Mouse (Mus musculus) liver, postnatal 0 days (tissue): ENCODE measurements around the gene Tbc1d10a. TPM values are rescaled to one million over a fixed set of nuclear protein-coding genes. Genes with fewer than 3 reads are reported as not detected.
A peak's percentile ranks its signal among the peaks of the same experiment; 100 is the strongest.
"Not testable (repeated sequence)": the region's sequence is repeated elsewhere in the genome, so short reads cannot be mapped to it uniquely, and the experiment has no call there.

Experiments used
- ATAC-seq: fragments of 200-750 bp; cut with Nextera tagmentation; 2 replicates; pipeline ENCODE4 v1.8.0; 2017; ENCODE audit warnings: mild to moderate bottlenecking, moderate library complexity
- DNase-seq: peaks from one replicate; pipeline ENCODE4 v3.0.0-alpha.2; 2016
- H3K27ac ChIP-seq: fragments of 300-500 bp; sonication (generic); 2 replicates; pipeline ENCODE4 v1.5.1; 2014; ENCODE audit warnings: antibody characterized with exemption, moderate library complexity, mild to moderate bottlenecking, low read depth
- H3K27me3 ChIP-seq: fragments of 300-500 bp; sonication (generic); 2 replicates; pipeline ENCODE4 v1.6.1; 2014; ENCODE audit warnings: low read length, control low read depth, mixed read lengths; ENCODE audit not compliant: insufficient read depth
- H3K36me3 ChIP-seq: fragments of 300-500 bp; sonication (generic); replicated peaks from 2 replicates; pipeline ENCODE4 v1.6.1; 2014; ENCODE audit warnings: mild to moderate bottlenecking, control low read depth, low read length, moderate library complexity, mixed read lengths; ENCODE audit not compliant: insufficient read depth
- H3K4me1 ChIP-seq: fragments of 300-500 bp; sonication (generic); 2 replicates; pipeline ENCODE4 v1.6.1; 2014; ENCODE audit warnings: antibody characterized with exemption, mild to moderate bottlenecking, control low read depth; ENCODE audit not compliant: insufficient read depth
- H3K4me2 ChIP-seq: fragments of 300-500 bp; sonication (generic); 2 replicates; pipeline ENCODE4 v1.6.1; 2014; ENCODE audit warnings: low read depth, mild to moderate bottlenecking, low read length, moderate library complexity, mixed read lengths
- H3K4me3 ChIP-seq: fragments of 300-500 bp; sonication (generic); 2 replicates; pipeline ENCODE4 v1.5.1; 2014; ENCODE audit warnings: low read depth, low read length
- H3K9ac ChIP-seq: fragments of 300-500 bp; sonication (generic); replicated peaks from 2 replicates; pipeline ENCODE4 v1.6.1; 2014; ENCODE audit warnings: mild to moderate bottlenecking, moderate library complexity
- H3K9me3 ChIP-seq: fragments of 300-500 bp; sonication (generic); 2 replicates; pipeline ENCODE4 v1.6.1; 2016; ENCODE audit warnings: mild to moderate bottlenecking, control low read depth, low read length, mixed read lengths
- CTCF ChIP-seq: sonication (generic); IDR thresholded peaks from 2 replicates; pipeline ENCODE4 v1.5.1; 2016; ENCODE audit warnings: antibody characterized with exemption, low read depth
- EP300 ChIP-seq: IDR thresholded peaks from 2 replicates; pipeline ENCODE4 v1.6.1; 2016; ENCODE audit warnings: antibody characterized with exemption, low read depth, mild to moderate bottlenecking
- WGBS: fragments of 180-500 bp; shearing (Covaris S2); extraction: QIAGEN DNeasy Blood & Tissue Kit; methylation state at CpG from one replicate; pipeline ENCODE4 v1.1.7; 2014; ENCODE audit not compliant: insufficient replicate concordance; 5-methylcytosine and 5-hydroxymethylcytosine counted together
- polyA plus RNA-seq: library from polyadenylated mRNA; unstranded; fragments of >200 nt; fragmentation: Nextera tagmentation; extraction: Ambion mirVana; gene quantifications from 2 replicates; pipeline ENCODE4 v1.2.1, GENCODE M21; 2015

The Tbc1d10a gene
- polyA plus RNA-seq, 1 experiment from 2014 or later = 5.6 TPM

DNA sequence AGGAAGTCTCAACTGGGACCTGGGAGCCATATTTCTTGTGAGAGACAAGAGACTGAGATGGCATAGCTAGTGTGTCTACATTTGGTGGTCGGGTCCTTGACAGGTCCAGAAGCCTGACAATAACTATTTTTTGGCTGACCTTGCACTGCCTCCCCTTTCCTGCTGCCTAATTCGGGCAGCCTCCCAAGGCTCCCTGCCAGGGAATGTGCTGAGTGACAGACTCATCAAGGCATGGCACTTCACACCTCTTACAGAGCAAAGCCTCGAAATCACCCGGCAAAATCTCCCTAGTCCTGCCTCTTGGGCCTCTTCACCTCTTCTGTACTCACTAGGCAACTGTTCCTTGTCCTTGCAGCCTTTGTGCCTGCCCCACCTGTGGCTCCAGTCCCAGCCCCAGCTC, 8.9 kb upstream of the Tbc1d10a start:
- peaks cover 94% of the 10 kb centered on the region for H3K36me3 ChIP-seq
- no peak for ATAC-seq
- DNase-seq = no peak

DNA sequence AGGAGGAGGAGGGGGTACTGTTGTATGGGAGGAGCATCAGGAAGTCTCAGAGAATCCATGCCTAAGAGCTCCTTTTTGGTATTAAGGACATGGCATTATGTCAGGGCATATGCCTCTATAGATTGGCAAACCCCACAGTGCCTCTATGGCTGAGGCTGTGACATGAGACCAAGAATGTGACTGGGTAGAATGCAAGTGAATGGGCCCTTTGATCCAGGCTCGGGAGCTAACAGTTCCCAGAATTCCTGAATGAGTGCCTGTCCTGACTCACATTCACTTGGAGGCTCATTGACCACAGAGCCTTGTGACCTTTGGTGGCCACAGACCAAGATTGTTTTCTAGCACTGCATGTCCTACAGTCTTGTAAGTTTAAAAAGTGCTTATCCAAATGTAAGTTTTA, 4.5 kb upstream of the Tbc1d10a start:
- no peak for ATAC-seq
- H3K27ac ChIP-seq = no peak overlapping the region
- TF ChIP-seq EP300 (no peak), CTCF (no peak)
- H3K4me3 ChIP-seq = no peak overlapping the region
- peaks cover 56% of the 10 kb centered on the region for H3K36me3 ChIP-seq
- 50% methylated on average over 1 of the region's 1 CpGs for WGBS
- no peak overlapping the region for H3K9ac ChIP-seq
- no peaks in the 10 kb centered on the region for H3K27me3 ChIP-seq
- H3K9me3 ChIP-seq = no peaks in the 10 kb centered on the region
- no peak overlapping the region for H3K4me2 ChIP-seq
- H3K4me1 ChIP-seq = peaks cover 3% of the 10 kb centered on the region
- no peak for DNase-seq

More for the DNA sequence above, 8.9 kb upstream of the Tbc1d10a start:
- no peaks in the 10 kb centered on the region for H3K9me3 ChIP-seq
- H3K27me3 ChIP-seq = no peaks in the 10 kb centered on the region
- no peak overlapping the region for H3K27ac ChIP-seq
- H3K4me1 ChIP-seq = no peaks in the 10 kb centered on the region
- no peak overlapping the region for H3K4me3 ChIP-seq
- WGBS = 85% methylated on average over 4 of the region's 4 CpGs
- no peak overlapping the region for H3K4me2 ChIP-seq
- TF ChIP-seq CTCF (no peak), EP300 (no peak)
- no peak overlapping the region for H3K9ac ChIP-seq

DNA sequence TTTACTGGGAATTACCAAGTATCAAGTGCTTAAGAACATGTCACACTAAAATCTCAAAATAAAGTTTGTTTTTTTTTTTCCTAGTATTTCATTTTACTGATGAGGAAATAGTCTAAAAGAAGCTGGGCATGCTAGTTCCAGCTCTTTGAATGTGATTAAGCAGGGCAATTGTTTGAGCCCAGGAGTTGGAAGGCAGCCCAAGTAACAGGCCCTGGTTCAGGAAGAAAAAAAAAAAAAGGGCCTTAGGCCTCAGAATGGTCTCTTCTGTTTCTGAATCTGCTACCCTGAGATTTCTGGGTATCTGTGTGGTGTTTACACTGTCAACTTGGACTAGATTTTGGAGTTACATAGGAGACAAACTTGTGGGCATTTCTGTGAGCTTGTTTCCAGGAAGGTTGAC, 3.1 kb upstream of the Tbc1d10a start:
- Histone ChIP-seq H3K9me3 (no peaks in the 10 kb centered on the region), H3K36me3 (peaks cover 42% of the 10 kb centered on the region), H3K9ac (no peak overlapping the region), H3K27me3 (no peaks in the 10 kb centered on the region), H3K4me1 (peaks cover 18% of the 10 kb centered on the region), H3K4me2 (no peak overlapping the region), H3K27ac (no peak overlapping the region), H3K4me3 (no peak overlapping the region)
- TF ChIP-seq CTCF = no peak
- TF ChIP-seq EP300 = no peak
- ATAC-seq (no peak), DNase-seq (no peak)

DNA sequence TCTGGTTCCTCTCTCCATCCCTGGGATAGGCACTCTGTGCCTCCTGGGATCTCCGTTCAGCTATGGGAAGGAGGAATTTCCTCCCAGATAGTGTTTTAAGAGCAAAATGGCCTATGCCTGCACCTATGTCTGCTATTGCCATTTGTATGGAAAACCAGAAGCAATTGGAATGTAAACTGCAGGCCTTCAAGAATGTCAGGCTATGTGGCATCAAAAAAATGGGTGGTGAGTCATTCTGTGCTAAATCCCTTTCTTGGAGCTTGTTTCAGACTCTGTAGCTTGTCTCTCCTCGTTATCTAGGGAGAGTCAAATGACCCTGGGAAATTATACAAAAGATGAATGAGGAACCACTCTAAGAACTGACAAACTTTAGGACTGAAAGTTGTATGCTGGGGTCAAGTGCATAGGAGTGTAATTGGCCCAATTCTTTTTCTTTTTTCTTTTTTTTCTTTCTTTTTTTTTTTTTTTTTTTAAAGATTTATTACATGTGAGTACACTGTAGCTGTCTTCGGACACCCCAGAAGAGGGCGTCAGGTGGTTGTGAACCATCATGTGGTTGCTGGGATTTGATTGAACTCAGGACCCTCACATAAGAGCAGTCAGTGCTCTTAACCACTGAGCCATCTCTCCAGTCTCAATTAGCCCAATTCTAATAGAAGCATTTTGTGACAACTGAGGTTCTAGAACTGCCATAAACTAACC, 2.2 kb upstream of the Tbc1d10a start:
- ATAC-seq (no peak), DNase-seq (no peak)
- Histone ChIP-seq H3K4me2 (no peak overlapping the region), H3K9ac (no peak overlapping the region), H3K27ac (no peak overlapping the region), H3K4me3 (no peak overlapping the region), H3K4me1 (peaks cover 24% of the 10 kb centered on the region), H3K27me3 (no peaks in the 10 kb centered on the region), H3K36me3 (peaks cover 33% of the 10 kb centered on the region), H3K9me3 (no peaks in the 10 kb centered on the region)
- 65% methylated on average over 4 of the region's 4 CpGs for WGBS
- 0 out of 2 replicates have a peak, but pooled peaks have one; percentile 19 for TF ChIP-seq CTCF
- TF ChIP-seq EP300 = no peak

DNA sequence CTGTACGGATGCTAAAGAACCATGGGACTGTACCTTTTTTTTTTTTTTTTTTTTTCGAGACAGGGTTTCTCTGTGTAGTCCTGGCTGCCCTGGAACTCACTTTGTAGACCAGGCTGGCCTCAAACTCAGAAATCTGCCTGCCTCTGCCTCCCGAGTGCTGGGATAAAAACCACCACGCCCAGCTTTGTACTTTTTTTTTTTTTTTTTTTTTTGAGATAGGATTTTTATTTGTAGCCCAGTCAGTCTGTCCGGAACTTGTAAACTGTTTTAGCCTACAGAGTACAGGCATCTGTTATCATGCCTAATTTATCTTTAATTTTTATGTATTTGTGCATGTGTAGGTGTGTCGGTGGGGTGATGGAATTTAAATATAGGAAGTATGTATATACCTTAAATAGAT, 1.1 kb upstream of the Tbc1d10a start:
- not testable (repeated sequence) for H3K9ac ChIP-seq, H3K4me3 ChIP-seq, H3K4me2 ChIP-seq, H3K27ac ChIP-seq, H3K9me3 ChIP-seq, DNase-seq, ATAC-seq, H3K27me3 ChIP-seq
- peaks cover 22% of the 10 kb centered on the region for H3K36me3 ChIP-seq
- peaks cover 28% of the 10 kb centered on the region for H3K4me1 ChIP-seq
- WGBS = 86% methylated on average over 6 of the region's 6 CpGs

DNA sequence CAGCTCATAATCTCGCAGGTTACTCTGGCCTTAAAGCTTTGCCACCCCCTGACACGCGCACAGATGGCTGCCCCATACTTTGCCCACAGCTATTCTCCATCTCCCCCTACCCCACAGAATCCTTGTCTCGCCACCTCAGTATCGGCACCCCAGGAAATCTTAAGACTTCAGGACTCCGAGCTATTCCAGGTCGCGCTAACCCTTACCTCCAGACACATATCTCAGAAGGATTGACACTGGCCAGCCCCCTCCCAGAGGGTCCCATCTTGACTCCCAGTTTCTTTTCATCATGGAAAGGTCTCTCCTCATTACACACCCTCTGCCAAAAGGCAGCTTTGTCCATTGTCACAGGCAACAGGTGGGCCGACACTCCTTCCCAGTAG, 720 bp downstream of the Tbc1d10a start:
- Histone ChIP-seq H3K9ac (peak overlapping the region; percentile 94), H3K9me3 (no peaks in the 10 kb centered on the region), H3K36me3 (0 out of 2 replicates have a peak, but pooled peaks cover 6% of the 10 kb centered on the region), H3K27me3 (no peaks in the 10 kb centered on the region), H3K27ac (no peak overlapping the region), H3K4me2 (peak overlapping the region; percentile 94), H3K4me3 (peak overlapping the region; percentile 89), H3K4me1 (peaks cover 32% of the 10 kb centered on the region)
- no peak for TF ChIP-seq EP300
- no peak for TF ChIP-seq CTCF
- whole genome bisulfite sequencing = 19% methylated on average over 9 of the region's 9 CpGs
- DNase-seq = no peak
- no peak for ATAC-seq

DNA sequence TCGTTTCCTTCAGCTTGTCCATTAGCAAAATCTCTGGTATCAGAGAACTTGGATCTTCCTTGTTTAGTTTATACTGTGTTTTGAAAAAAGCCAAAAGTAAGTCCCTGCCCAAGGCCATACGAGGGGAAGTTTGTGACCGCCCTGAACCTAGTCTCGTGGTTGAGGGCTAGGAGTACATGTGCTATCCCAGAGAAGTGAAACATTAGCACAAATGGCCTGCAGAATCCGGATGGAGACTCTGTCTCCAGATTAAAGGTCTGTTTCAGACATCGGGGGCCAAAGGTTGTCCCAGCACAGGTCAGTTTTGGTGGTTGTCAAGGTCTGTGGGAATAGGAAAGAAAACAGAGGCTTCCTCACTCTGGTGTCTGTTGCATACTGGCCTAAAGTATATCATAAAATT, 2.6 kb downstream of the Tbc1d10a start:
- Histone ChIP-seq H3K9me3 (no peaks in the 10 kb centered on the region), H3K27me3 (no peaks in the 10 kb centered on the region), H3K36me3 (0 out of 2 replicates have a peak, but pooled peaks cover 2% of the 10 kb centered on the region), H3K9ac (no peak overlapping the region), H3K4me2 (peak overlapping the region; percentile 5; the same call in 1 of the 2 replicates), H3K4me1 (peaks cover 32% of the 10 kb centered on the region), H3K4me3 (no peak overlapping the region), H3K27ac (peak overlapping the region; percentile 40; the same call in 1 of the 2 replicates)
- no peak for DNase-seq
- WGBS = 63% methylated on average over 6 of the region's 6 CpGs
- no peak for TF ChIP-seq EP300
- TF ChIP-seq CTCF = no peak
- ATAC-seq = no peak
